Mouse (Mus musculus) liver, embryonic 16.5 days (tissue): ENCODE data around the gene Herc1. TPM values are rescaled to one million over a fixed set of nuclear protein-coding genes. Genes with fewer than 3 reads are reported as not detected.

Source experiments
- ATAC-seq: fragments of 200-750 bp; cut with Nextera tagmentation; 2 replicates; pipeline ENCODE4 v1.8.0; 2017; ENCODE audit warnings: low read depth, mild to moderate bottlenecking, moderate number of reproducible peaks, moderate library complexity
- H3K27ac ChIP-seq: fragments of 300-500 bp; sonication (generic); 2 replicates; pipeline ENCODE4 v1.5.1; 2014; ENCODE audit warnings: mild to moderate bottlenecking, low read length
- H3K27me3 ChIP-seq: fragments of 300-500 bp; sonication (generic); 2 replicates; pipeline ENCODE4 v1.6.1; 2014; ENCODE audit warnings: low read depth, low read length, mixed read lengths; ENCODE audit not compliant: control insufficient read depth, insufficient read depth
- H3K36me3 ChIP-seq: fragments of 300-500 bp; sonication (generic); 2 replicates; pipeline ENCODE4 v1.6.1; 2014; ENCODE audit warnings: mild to moderate bottlenecking; ENCODE audit not compliant: control insufficient read depth, insufficient read depth
- H3K4me1 ChIP-seq: fragments of 300-500 bp; sonication (generic); 2 replicates; pipeline ENCODE4 v1.6.1; 2014; ENCODE audit warnings: low read depth, low read length, mixed read lengths; ENCODE audit not compliant: control insufficient read depth
- H3K4me2 ChIP-seq: fragments of 300-500 bp; sonication (generic); 2 replicates; pipeline ENCODE4 v1.6.1; 2014; ENCODE audit warnings: low read depth, low read length, mixed read lengths
- H3K4me3 ChIP-seq: fragments of 300-500 bp; sonication (generic); 2 replicates; pipeline ENCODE4 v1.5.1; 2014; ENCODE audit warnings: low read depth, mild to moderate bottlenecking, low read length
- H3K9ac ChIP-seq: fragments of 300-500 bp; sonication (generic); 2 replicates; pipeline ENCODE4 v1.6.1; 2014; ENCODE audit warnings: low read depth, low read length
- H3K9me3 ChIP-seq: fragments of 300-500 bp; sonication (generic); replicated peaks from 2 replicates; pipeline ENCODE4 v1.6.1; 2016; ENCODE audit warnings: low read length; ENCODE audit not compliant: control insufficient read depth
- WGBS: fragments of 180-500 bp; shearing (Covaris S2); extraction: QIAGEN DNeasy Blood & Tissue Kit; methylation state at CpG from one replicate; pipeline ENCODE4 v1.1.7; 2014; ENCODE audit not compliant: insufficient replicate concordance; 5-methylcytosine and 5-hydroxymethylcytosine counted together
- polyA plus RNA-seq: library from polyadenylated mRNA; unstranded; fragments of >200 nt; fragmentation: Nextera tagmentation; extraction: Ambion mirVana; gene quantifications from 2 replicates; pipeline ENCODE4 v1.2.1, GENCODE M21; 2015

Herc1 gene
- polyA plus RNA-seq, 1 experiment from 2014 or later, result 29.2 TPM

DNA sequence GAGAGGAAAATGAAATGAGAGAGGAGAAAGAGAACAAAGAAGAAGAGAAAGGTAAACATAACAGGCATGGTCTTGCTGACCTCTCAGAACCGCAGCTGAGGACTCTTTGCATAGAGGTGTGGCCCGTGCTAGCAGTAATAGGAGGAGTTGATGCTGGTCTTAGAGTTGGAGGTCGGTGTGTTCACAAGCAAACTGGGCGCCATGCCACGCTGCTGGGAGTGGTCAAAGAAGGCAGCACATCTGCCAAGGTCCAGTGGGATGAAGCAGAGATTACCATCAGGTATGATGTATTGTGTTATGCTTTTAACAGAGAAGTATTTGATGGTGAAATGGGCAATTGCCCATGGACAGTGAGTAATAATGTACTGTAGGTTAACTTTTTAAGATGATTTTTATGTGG, 98.0 kb downstream of the Herc1 start:
- Histone ChIP-seq H3K4me3 (no peak overlapping the region), H3K9me3 (no peaks in the 10 kb centered on the region), H3K36me3 (peaks cover 50% of the 10 kb centered on the region), H3K4me2 (no peak overlapping the region), H3K27me3 (no peaks in the 10 kb centered on the region), H3K27ac (no peak overlapping the region), H3K4me1 (no peaks in the 10 kb centered on the region), H3K9ac (no peak overlapping the region)
- no peak for ATAC-seq
- 91% methylated on average over 5 of the region's 5 CpGs for WGBS

DNA sequence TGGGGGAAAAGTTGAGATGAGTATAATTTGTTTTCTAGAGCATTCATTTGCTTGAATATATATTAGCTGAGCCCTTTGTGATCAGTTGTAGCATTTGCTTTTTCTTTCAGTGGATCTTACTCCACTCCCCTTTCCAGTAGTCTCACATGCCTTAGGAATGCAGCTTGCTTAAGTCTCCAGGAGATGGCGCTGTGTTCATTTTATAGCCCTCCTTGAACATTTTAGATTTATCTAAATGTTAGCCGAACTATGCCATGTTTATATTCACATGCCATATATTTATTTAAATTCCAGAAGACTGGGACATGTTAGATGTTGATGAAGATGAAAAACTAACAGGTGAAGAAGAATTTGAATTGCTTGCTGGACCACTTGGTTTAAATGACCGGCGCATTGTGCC, 114.8 kb downstream of the Herc1 start:
- no peak for ATAC-seq
- 53% methylated on average over 4 of the region's 4 CpGs for WGBS
- H3K27ac ChIP-seq, result no peak overlapping the region
- H3K36me3 ChIP-seq, result peaks cover 59% of the 10 kb centered on the region
- no peak overlapping the region for H3K4me3 ChIP-seq
- H3K9ac ChIP-seq, result no peak overlapping the region
- no peak overlapping the region for H3K4me2 ChIP-seq
- no peaks in the 10 kb centered on the region for H3K4me1 ChIP-seq
- no peaks in the 10 kb centered on the region for H3K9me3 ChIP-seq
- no peaks in the 10 kb centered on the region for H3K27me3 ChIP-seq

DNA sequence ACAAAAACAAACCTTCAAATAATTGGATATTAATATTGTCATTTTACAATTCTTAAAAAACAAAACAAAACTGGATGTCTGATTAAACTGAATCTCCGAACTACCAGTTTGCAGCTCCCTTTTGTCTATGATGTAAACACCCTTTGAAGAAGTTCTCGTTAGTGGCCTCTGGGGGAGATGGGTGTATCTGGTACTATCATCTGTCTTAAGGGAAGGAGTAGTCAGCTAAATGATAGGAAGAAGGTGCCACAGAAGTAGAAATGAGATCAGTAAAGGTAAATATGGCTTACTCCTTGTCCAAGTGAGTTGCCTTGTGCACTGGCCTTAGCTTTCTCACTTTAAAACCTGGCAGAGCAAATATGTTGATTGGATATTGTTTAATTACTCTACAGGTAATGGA, 127.5 kb downstream of the Herc1 start:
- Histone ChIP-seq H3K4me3 (no peak overlapping the region), H3K4me2 (no peak overlapping the region), H3K27me3 (no peaks in the 10 kb centered on the region), H3K9me3 (no peaks in the 10 kb centered on the region), H3K27ac (0 out of 2 replicates have a peak overlapping the region, but pooled peaks have one; percentile 10), H3K4me1 (no peaks in the 10 kb centered on the region), H3K36me3 (peaks cover 57% of the 10 kb centered on the region), H3K9ac (no peak overlapping the region)
- 31% methylated on average over 2 of the region's 2 CpGs for WGBS
- ATAC-seq, result peak; percentile 71

DNA sequence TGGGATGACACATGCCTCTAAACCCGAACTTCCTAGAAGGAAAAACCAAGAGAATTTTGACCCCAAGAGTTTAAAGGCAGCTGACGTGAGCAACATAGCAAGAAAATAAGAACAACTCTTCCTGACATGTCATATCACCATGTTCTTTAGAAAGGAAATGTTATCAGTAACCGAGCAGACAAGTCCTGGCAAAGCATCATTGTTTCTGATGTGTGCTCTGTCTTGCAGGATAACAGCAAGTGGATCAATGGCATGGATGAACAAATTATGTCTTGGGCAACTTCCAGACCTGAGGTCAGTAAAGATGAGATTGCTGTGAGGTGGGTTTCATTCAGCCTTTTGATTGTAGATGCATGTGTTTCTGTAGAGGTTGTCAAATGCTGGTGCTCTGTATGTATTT, 133.2 kb downstream of the Herc1 start:
- Histone ChIP-seq H3K36me3 (peaks cover 71% of the 10 kb centered on the region), H3K9ac (no peak overlapping the region)
- 31% methylated on average over 3 of the region's 3 CpGs for WGBS

DNA sequence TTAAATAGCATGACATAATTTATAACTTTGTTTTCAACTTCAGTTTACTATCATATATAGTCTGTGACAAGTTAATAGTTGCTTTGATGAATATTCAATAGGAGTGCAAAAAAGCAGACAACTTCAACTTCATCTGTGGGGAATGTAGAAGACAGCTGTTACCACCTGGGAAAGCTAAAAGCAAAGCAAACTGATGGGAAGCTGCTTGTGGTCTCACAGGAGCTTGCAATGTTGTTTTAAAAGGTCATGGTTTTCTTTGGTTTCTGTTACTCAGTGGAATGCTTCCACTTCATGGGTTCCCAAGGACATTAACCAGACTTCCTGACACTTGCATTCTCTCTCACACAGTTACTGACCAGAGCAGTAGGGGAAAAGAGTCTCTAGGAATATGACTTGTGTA, 138.5 kb downstream of the Herc1 start:
- no peaks in the 10 kb centered on the region for H3K27me3 ChIP-seq
- no peak for ATAC-seq
- no peak overlapping the region for H3K4me2 ChIP-seq
- no peaks in the 10 kb centered on the region for H3K9me3 ChIP-seq
- H3K4me1 ChIP-seq, result peaks cover 3% of the 10 kb centered on the region; the same call in 1 of the 2 replicates
- H3K27ac ChIP-seq, result no peak overlapping the region
- no peak overlapping the region for H3K4me3 ChIP-seq
- no peak overlapping the region for H3K9ac ChIP-seq
- H3K36me3 ChIP-seq, result peaks cover 77% of the 10 kb centered on the region

More for the DNA sequence above, 133.2 kb downstream of the Herc1 start:
- Histone ChIP-seq H3K4me2 (no peak overlapping the region), H3K9me3 (no peaks in the 10 kb centered on the region), H3K27me3 (no peaks in the 10 kb centered on the region), H3K27ac (no peak overlapping the region), H3K4me1 (peaks cover 5% of the 10 kb centered on the region; the same call in 1 of the 2 replicates), H3K4me3 (no peak overlapping the region)
- peak; percentile 74 for ATAC-seq

DNA sequence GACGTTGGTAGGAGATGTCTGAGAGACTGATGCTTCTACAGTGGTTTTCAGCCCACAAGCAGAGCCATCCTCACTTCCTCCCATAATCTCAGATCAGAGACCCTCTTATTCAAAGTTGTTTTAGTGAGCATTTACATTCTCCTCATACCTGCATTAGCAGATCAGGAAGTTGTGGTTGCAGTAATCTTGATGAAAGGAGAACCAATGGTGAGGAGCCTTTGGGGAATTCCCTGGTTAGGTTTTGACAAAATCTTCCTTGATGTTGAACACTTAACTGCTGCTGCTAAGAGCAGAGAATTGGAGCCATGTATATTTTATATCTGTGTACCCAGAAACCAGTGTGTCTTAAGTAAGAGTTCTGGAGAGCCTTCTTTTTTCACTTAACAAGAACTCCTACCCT, 142.1 kb downstream of the Herc1 start:
- no peak for ATAC-seq
- H3K4me2 ChIP-seq, result no peak overlapping the region
- H3K27me3 ChIP-seq, result no peaks in the 10 kb centered on the region
- no peak overlapping the region for H3K9ac ChIP-seq
- H3K4me3 ChIP-seq, result no peak overlapping the region
- WGBS, result 40% methylated on average over 1 of the region's 1 CpGs
- H3K9me3 ChIP-seq, result no peaks in the 10 kb centered on the region
- no peak overlapping the region for H3K27ac ChIP-seq
- H3K4me1 ChIP-seq, result no peaks in the 10 kb centered on the region
- peaks cover 77% of the 10 kb centered on the region for H3K36me3 ChIP-seq

DNA sequence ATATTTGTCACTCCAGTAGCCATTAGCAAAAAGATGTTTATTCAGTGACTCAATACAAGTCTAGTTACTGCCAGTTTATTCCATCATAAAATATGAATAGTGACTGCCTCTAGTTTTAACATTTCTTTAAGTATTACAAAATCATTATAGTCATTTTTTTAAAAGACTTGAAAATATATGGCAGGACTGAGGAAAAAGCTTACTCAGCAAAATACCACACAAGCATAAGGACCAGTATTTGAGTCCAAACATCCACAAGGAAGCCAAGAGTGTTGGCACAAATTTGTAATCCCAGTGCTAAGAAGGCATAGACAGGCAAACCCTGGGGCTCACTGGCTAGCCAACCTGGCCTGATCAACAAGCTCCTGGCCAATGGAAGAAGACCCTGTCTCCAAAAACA, 143.7 kb downstream of the Herc1 start:
- no peak overlapping the region for H3K4me2 ChIP-seq
- no peak overlapping the region for H3K4me3 ChIP-seq
- H3K4me1 ChIP-seq, result no peaks in the 10 kb centered on the region
- no peaks in the 10 kb centered on the region for H3K9me3 ChIP-seq
- no peak overlapping the region for H3K27ac ChIP-seq
- no peak for ATAC-seq
- H3K9ac ChIP-seq, result no peak overlapping the region
- no peaks in the 10 kb centered on the region for H3K27me3 ChIP-seq
- peaks cover 80% of the 10 kb centered on the region for H3K36me3 ChIP-seq

DNA sequence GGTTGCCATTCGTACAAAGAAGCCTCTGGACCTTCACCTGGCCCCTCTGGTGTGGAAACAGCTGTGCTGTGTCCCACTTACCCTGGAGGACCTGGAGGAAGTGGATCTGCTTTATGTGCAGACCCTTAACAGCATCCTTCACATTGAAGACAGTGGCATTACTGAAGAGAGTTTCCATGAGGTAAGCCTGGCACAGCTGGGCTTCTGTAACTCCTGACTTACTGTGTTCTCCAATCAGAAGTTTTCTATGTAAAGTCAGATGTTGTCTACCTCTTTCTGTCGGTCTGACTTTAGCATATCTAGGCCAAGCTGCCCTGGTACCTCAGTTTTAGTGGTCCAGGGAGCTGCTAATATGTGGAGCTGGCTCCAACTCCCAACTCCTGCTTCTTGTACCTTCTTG, 151.0 kb downstream of the Herc1 start:
- Histone ChIP-seq H3K4me1 (peaks cover 29% of the 10 kb centered on the region), H3K9me3 (no peaks in the 10 kb centered on the region), H3K4me3 (no peak overlapping the region), H3K4me2 (no peak overlapping the region), H3K36me3 (peaks cover 54% of the 10 kb centered on the region), H3K27me3 (no peaks in the 10 kb centered on the region), H3K9ac (no peak overlapping the region), H3K27ac (no peak overlapping the region)
- ATAC-seq, result no peak
- WGBS, result 81% methylated on average over 2 of the region's 2 CpGs

DNA sequence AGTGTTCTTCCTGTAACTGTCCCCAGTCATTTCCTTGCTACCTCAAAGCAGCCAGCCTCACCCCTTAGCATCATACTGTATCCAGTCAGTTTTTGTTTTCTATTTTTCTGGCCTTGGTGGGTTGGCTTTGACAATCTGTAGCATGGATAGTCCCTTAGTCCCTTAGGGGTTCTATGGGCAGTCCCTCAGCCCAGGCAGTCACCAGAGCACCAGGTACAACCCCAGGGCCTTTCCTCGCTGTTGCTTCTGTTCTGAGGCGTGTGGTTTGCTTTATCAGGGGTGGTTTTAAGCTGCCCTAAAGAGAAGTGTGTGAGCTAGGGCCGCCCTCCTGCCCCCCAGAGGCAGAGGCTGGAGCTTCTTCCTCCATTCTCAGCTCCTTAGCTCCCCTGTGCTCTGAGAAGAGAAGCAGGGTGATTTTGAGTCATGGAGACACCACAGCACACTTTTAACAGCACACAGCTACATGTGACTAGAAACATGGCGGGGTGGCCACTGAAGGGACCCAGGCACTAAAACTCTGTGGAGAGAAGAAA, 153.7 kb downstream of the Herc1 start:
- Histone ChIP-seq H3K4me3 (no peak overlapping the region), H3K9ac (peak overlapping the region; percentile 8; the same call in 1 of the 2 replicates), H3K9me3 (no peaks in the 10 kb centered on the region), H3K4me1 (peaks cover 37% of the 10 kb centered on the region), H3K27me3 (no peaks in the 10 kb centered on the region), H3K27ac (peak overlapping the region; percentile 94), H3K36me3 (peaks cover 49% of the 10 kb centered on the region), H3K4me2 (0 out of 2 replicates have a peak overlapping the region, but pooled peaks have one; percentile 14)
- 37% methylated on average over 4 of the region's 4 CpGs for WGBS
- peak; percentile 68 for ATAC-seq
